Mouse (Mus musculus) heart, postnatal 0 days (tissue): ENCODE measurements around the gene Sema7a.

Experiments used
- CTCF ChIP-seq: IDR thresholded peaks from 2 replicates; pipeline ENCODE4 v1.5.1; 2016; ENCODE audit warnings: antibody characterized with exemption, control low read depth, low read depth
- EP300 ChIP-seq: IDR thresholded peaks from 2 replicates; pipeline ENCODE4 v1.6.1; 2016; ENCODE audit warnings: antibody characterized with exemption, low read depth

GRCm38 (mm10) chr9:57932253-57932652 lies 7.7 kb upstream of the Sema7a start:
- TF ChIP-seq EP300 (no peak), CTCF (no peak)
